Mouse (Mus musculus) G1E (cell line): ENCODE results near the gene Lrch1. TPM values are rescaled to one million over a fixed set of nuclear protein-coding genes. Genes with fewer than 3 reads are reported as not detected.

Experiments
- ATAC-seq: 2 replicates; pipeline ENCODE4 v1.8.0; 2016; ENCODE audit warnings: mild to moderate bottlenecking; ENCODE audit not compliant: insufficient number of reproducible peaks, poor library complexity, low FRiP score, severe bottlenecking; ENCODE audit errors: extremely low read depth
- DNase-seq: peaks from one replicate; pipeline ENCODE4 v3.0.0; 2012; ENCODE audit warnings: low spot score
- H3K27me3 ChIP-seq: 2 replicates; pipeline ENCODE4 v1.6.1; 2012; ENCODE audit warnings: mild to moderate bottlenecking, low read length, inconsistent platforms; ENCODE audit not compliant: insufficient read depth
- H3K36me3 ChIP-seq: replicated peaks from 2 replicates; pipeline ENCODE3; 2012; ENCODE audit warnings: mild to moderate bottlenecking, inconsistent platforms
- H3K4me1 ChIP-seq: 2 replicates; pipeline ENCODE4 v1.6.1; 2012; ENCODE audit warnings: low read depth, low read length, inconsistent platforms, mixed read lengths; ENCODE audit not compliant: insufficient read depth
- H3K4me3 ChIP-seq: 2 replicates; pipeline ENCODE4 v1.5.1; 2012; ENCODE audit warnings: low read depth, mild to moderate bottlenecking, inconsistent platforms, low read length, moderate library complexity, mixed read lengths
- H3K9me3 ChIP-seq: replicated peaks from 2 replicates; pipeline ENCODE4 v1.6.1; 2012; ENCODE audit warnings: inconsistent platforms
- CTCF ChIP-seq: IDR thresholded peaks from 2 replicates; pipeline ENCODE4 v1.5.1; 2012; ENCODE audit warnings: low read depth, low read length, inconsistent platforms, mixed read lengths
- GATA1 ChIP-seq: IDR thresholded peaks from 2 replicates; pipeline ENCODE4 v1.6.1; 2012; ENCODE audit warnings: borderline replicate concordance, low read length, inconsistent platforms, mixed read lengths
- GATA2 ChIP-seq: IDR thresholded peaks from 2 replicates; pipeline ENCODE4 v1.6.1; 2012; ENCODE audit warnings: low read depth, low read length, inconsistent platforms, borderline replicate concordance
- POLR2AphosphoS5 ChIP-seq: IDR thresholded peaks from 2 replicates; pipeline ENCODE4 v1.6.1; 2012; ENCODE audit warnings: low read depth, low read length, inconsistent platforms; ENCODE audit not compliant: insufficient replicate concordance
- TAL1 ChIP-seq: conservative IDR thresholded peaks from 2 replicates; pipeline ENCODE4 v1.6.1; 2012; ENCODE audit warnings: low read depth, low read length, inconsistent platforms, mixed read lengths
- polyA plus RNA-seq: library from polyadenylated mRNA; stranded (reverse); fragments of >175 nt; gene quantifications from 2 replicates; pipeline ENCODE4 v1.2.3, GENCODE M21; 2012
- total RNA-seq, 2 experiments: library from RNA; stranded (forward) in 1 of 2; stranded (reverse) in 1 of 2; fragments of 200-1000 nt in 1 of 2; fragments of >200 nt in 1 of 2; fragmentation: Nextera tagmentation in 1 of 2; gene quantifications; 2 replicates each; pipeline ENCODE4 v1.2.3; 2014 to 2017

The Lrch1 gene
- total and polyA plus RNA-seq, 3 experiments, result 0.16 TPM; not detected in 2

- Histone ChIP-seq H3K27me3 (no peaks in the 10 kb centered on the region), H3K4me3 (no peak overlapping the region), H3K4me1 (no peaks in the 10 kb centered on the region), H3K9me3 (no peaks in the 10 kb centered on the region), H3K36me3 (no peaks in the 10 kb centered on the region)
- ATAC-seq (no peak), DNase-seq (no peak)
- TF ChIP-seq POLR2AphosphoS5, result no peak
- TF ChIP-seq GATA1, result no peak
- TF ChIP-seq GATA2, result no peak
- no peak for TF ChIP-seq CTCF
- no peak for TF ChIP-seq TAL1
Measured at GRCm38 (mm10) chr14:74938896-74939295, 8.8 kb downstream of the Lrch1 start.

GRCm38 (mm10) chr14:74936557-74937261, 11.0 kb downstream of the Lrch1 start:
- H3K4me3 ChIP-seq, result no peak overlapping the region
- DNase-seq, result no peak
- ATAC-seq, result no peak
- no peaks in the 10 kb centered on the region for H3K36me3 ChIP-seq
- H3K4me1 ChIP-seq, result no peaks in the 10 kb centered on the region
- no peaks in the 10 kb centered on the region for H3K9me3 ChIP-seq
- no peaks in the 10 kb centered on the region for H3K27me3 ChIP-seq
- TF ChIP-seq TAL1 (no peak), CTCF (no peak), GATA1 (no peak), GATA2 (no peak), POLR2AphosphoS5 (no peak)

GRCm38 (mm10) chr14:74935111-74935510, 12.6 kb downstream of the Lrch1 start:
- H3K4me1 ChIP-seq, result no peaks in the 10 kb centered on the region
- TF ChIP-seq POLR2AphosphoS5 (no peak), CTCF (no peak), GATA2 (no peak), TAL1 (no peak), GATA1 (no peak)
- H3K9me3 ChIP-seq, result no peaks in the 10 kb centered on the region
- no peak for DNase-seq
- H3K27me3 ChIP-seq, result no peaks in the 10 kb centered on the region
- no peaks in the 10 kb centered on the region for H3K36me3 ChIP-seq
- ATAC-seq, result no peak
- no peak overlapping the region for H3K4me3 ChIP-seq

- Histone ChIP-seq H3K27me3 (no peaks in the 10 kb centered on the region), H3K4me3 (no peak overlapping the region), H3K36me3 (no peaks in the 10 kb centered on the region), H3K4me1 (no peaks in the 10 kb centered on the region), H3K9me3 (no peaks in the 10 kb centered on the region)
- DNase-seq (no peak), ATAC-seq (no peak)
- TF ChIP-seq GATA1, result no peak
- no peak for TF ChIP-seq TAL1
- no peak for TF ChIP-seq POLR2AphosphoS5
- no peak for TF ChIP-seq CTCF
- no peak for TF ChIP-seq GATA2
Measured at GRCm38 (mm10) chr14:74933960-74934710, 13.5 kb downstream of the Lrch1 start.

GRCm38 (mm10) chr14:74929739-74930138, 17.9 kb downstream of the Lrch1 start:
- TF ChIP-seq TAL1, result no peak
- no peak for TF ChIP-seq GATA1
- no peak for TF ChIP-seq CTCF
- no peak for TF ChIP-seq GATA2
- TF ChIP-seq POLR2AphosphoS5, result no peak
- ATAC-seq (no peak), DNase-seq (no peak)
- Histone ChIP-seq H3K4me3 (no peak overlapping the region), H3K27me3 (0 out of 2 replicates have a peak, but pooled peaks cover 5% of the 10 kb centered on the region), H3K4me1 (no peaks in the 10 kb centered on the region), H3K36me3 (no peaks in the 10 kb centered on the region), H3K9me3 (no peaks in the 10 kb centered on the region)

- TF ChIP-seq POLR2AphosphoS5, result no peak
- no peak for TF ChIP-seq TAL1
- TF ChIP-seq CTCF, result no peak
- no peak for TF ChIP-seq GATA2
- no peak for TF ChIP-seq GATA1
- ATAC-seq, result no peak
- no peaks in the 10 kb centered on the region for H3K36me3 ChIP-seq
- no peak for DNase-seq
- no peaks in the 10 kb centered on the region for H3K9me3 ChIP-seq
- no peak overlapping the region for H3K4me3 ChIP-seq
- 0 out of 2 replicates have a peak, but pooled peaks cover 5% of the 10 kb centered on the region for H3K27me3 ChIP-seq
- H3K4me1 ChIP-seq, result no peaks in the 10 kb centered on the region
Measured at GRCm38 (mm10) chr14:74928809-74929432, 18.8 kb downstream of the Lrch1 start.
